Mouse (Mus musculus) kidney, postnatal 36 days (tissue): Measurements from ENCODE around the gene Rgmb.
A peak's percentile ranks its signal among the peaks of the same experiment; 100 is the strongest.

Experiments
- DNase-seq, 2 experiments: peaks; one replicate each; pipeline ENCODE4 v3.0.0; 2021 to 2022; ENCODE audit warnings: mixed read lengths in 2 of 2

Rgmb gene

DNA sequence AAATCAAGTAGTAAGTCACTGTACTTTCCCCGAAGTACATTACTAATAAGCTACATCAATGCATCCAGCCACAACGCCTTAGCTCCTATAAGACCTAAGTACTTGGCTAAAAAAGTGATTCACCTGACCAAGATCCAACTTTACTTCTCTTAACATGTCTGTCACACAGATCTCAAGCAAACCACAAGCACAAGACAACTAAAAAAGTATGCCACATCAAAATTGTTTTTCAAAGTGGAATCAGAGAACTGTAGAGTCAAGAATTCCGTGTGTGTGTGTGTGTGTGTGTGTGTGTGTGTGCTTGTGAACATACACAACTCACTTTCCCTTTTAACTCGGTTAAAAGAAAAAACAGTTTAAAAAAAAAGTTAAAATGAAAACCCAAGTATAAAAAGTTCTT is 9.1 kb downstream of the Rgmb start:
- DNase-seq, result no peak

DNA sequence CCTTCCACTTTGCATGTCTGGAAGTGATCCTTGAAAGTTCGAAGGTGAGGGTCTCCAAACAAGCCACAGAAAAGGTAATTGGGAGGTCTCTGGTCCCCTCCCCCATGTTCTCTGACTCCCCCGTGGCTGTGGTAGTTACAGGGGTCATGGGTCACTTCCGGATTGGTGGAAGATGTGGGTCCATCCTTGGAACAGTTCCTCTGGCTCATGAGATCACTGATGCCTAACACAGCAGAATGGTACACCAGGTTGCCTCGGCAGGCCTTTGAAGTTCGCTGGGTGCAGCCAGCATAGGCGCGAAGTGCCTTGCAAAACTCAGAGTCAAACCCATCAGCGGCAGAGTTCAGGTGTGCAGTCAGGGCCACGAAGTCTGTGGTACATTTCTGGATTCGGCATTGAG is 10.1 kb downstream of the Rgmb start:
- DNase-seq, result no peak

DNA sequence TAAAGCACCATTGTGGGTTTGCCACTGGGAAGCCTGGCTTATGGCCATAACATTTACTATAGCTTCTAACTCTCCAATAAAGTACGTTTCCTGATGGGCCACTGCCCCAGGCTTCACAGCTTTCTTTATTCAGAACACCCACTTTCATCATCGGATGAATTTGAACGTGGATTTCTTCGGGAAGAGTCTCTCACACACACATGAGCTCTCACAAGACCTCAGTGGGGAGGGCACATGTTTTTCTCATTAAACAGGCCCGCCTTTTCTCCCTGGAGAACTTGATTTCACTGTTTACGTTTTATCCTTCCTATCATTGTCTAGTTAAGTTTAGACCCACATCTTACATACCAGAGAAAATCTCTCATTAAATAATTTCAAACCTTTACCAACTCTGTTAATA is 10.7 kb downstream of the Rgmb start:
- DNase-seq, result no peak

DNA sequence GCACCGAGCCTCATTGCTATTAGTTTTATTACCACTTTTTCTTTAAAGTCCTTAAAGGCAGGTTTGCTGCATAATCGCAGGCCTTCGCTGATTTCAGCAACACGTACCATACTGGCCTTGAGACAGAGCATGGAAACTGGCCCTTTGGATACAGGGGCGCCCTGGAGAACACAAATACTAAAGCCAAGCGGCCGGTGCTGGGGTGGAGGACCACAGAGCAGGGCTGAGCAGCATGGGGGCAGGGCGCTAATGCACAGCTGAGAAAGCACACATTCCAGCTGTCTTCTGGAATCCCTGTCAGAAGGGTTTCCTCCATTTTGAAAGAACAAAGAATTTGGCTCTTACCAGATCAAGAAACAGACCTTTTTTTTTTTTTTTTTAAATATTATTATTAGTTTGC is 12.5 kb downstream of the Rgmb start:
- DNase-seq, result no peak

DNA sequence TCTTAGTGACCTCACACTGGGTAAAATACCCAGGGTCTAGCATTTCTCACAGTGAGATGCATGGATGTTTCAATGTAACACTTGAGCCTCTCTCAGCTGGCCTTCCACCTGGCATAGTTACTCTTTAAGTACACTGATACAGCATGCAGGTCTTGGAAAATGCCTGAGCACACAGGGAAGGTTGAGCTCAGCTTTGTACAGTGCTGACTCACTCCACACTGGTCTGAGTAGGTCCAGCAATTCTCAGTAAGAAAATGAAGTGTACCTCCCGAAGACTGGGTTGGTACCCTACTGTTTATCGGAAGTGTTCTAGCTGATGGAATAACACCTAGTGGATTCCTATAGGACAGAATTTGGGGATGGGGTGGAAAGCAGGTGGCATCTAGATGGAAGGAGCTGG is 13.2 kb downstream of the Rgmb start:
- DNase-seq, result no peak

DNA sequence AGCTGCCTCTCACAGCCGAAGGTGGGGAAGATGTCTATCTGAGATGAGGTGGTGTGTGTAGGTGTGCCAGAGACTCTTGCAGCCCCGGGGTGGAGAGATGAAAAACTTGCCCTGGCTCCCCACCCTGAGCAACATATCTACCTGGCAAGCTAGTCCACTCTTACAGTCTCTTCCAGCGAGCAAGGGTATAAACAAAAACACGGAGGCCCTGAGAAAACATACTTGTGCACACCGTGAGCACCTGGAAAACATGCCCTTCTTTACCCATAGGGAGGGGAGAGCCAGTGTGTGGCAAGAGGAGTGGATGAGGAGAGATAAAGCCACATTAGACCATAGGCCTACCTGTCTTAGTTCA is 13.8 kb downstream of the Rgmb start:
- no peak for DNase-seq

DNA sequence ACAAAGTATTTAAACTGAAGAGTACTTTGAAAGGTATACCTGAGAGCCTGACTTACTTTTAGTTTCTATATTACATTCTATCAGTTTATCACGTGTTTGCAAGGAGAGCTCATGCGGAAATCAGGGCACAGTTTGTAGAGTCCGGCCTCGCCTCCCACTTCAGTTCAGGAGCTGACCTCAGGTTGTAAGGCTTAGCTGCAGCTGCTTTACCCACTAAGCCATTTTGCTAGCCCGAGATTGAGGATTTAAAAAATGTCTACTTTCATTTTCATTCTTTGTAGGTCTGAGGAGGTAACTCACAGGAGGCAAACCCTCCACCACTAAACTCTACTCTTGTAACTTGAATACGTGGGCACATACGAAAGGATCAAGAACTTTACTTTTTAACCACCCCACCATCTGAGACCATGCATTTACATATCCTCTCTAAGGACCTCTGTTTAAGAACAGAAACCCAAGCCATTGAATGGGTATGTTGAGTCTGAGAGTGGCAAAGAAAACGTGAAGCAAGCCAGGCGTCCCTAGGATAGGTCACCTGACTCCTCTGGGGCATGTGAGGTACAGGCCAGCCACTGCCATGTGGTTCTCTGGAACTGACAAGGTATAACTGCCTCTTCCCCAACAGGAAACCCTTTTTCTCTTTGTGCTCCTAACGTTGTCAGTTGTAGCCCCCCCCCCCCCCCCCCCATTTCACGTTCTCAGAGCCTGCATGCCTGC is 14.3 kb downstream of the Rgmb start:
- DNase-seq, result no peak

DNA sequence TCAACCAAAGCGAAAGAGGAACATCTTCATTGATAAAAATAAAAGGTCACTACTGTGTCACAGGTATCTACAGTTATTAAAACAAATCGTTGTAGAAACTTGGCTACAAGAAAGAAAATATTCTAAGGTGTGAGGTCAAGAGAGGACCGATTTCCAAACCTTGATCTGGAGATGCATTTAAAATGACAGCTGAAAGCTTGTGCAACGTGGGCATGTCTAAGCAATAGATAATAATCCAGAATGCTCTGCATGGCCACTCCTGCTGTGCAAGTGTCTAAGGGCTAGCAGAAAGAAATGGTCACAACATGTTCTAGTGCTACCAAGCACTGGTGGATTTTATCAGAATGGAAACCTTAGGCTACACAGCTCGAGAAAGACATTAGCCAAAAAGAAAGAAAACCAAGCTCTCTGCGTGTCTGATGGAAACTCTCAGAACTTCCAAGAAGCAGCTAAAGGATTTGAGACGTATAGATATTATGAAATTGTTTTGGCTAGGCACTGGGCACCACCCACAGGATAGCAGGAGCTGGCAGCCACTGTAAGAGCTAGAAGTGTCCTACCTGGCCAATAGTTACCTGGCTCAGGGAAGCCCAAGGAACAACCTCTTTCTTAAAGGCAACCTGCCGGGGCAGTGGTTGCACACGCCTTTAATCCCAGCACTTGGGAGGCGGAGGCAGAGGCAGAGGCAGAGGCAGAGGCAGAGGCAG is 15.4 kb downstream of the Rgmb start:
- no peak for DNase-seq

DNA sequence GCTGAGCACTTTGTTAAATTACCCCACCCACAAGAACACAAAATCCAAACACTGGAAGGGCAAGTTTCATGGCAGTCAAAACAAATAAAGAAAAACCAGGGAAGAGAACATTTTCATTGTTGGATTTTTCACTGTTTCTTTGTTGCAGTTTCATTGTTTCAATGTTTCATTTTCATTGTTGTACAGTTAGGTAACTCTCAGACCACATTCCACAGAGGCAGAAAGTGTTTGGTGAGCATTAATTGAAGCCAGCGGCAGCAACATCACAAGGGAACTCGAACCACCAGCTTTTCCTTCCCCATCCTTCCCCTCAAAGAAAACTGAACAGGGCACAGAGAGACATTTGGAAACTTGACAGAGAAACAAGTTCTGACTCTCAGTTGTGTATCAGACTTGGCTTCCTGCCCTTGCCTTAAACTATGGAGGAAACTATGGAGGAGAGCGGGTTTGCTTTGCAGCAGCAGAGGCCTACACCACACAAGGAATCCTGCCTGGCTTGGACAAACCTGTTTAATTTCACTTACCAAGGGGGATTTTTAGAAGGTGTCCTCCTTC is 17.1 kb downstream of the Rgmb start:
- DNase-seq, result no peak

DNA sequence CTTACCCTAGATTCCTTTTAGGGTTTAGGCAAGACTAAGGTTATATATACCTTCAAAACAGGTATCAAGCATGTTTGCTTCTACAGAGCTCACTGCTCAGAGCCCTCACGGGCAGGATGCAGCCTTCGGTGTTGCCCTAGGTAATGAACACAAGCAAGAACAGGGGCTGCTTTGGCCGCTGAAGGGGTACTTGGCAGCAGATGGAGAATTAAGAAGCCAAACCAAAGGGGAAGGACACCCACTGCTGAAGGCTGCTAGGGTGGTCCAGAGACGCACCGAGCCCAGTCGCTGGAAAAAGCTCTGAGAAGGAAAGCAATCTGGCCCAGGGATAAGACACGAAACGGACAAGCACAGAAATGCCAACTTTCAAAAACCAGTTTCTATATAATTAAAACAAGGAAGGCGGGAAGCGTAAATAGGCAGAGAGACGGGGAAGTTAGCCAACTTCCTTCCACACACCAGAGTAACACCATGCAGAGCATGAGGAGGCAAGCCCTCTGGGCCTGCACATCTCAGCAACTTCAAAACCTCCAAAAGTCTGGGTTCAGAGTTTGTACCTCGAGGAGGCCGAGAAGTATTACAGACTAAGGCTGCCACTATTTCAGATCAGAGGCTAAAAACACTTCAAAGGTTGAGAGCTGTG is 18.6 kb downstream of the Rgmb start:
- DNase-seq, result no peak

DNA sequence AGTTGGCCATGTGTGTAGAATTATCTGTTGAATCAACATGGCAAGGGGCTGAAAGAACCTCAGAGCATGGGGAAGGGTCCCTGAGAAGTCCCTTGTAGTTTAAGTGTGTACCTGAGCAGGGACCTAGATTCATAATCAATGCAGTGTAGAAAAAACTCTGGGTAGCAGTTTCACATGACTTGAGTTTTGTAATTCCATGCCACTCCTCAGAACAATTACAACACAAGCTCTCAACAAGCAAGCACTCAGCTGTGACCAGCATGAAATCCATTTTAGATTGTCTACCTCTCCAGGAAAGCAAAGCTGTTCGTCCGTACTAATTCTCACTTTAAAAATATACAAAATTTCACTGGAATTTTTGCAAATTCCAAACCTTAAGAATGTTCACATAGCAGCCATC is 20.9 kb downstream of the Rgmb start:
- DNase-seq, result no peak

DNA sequence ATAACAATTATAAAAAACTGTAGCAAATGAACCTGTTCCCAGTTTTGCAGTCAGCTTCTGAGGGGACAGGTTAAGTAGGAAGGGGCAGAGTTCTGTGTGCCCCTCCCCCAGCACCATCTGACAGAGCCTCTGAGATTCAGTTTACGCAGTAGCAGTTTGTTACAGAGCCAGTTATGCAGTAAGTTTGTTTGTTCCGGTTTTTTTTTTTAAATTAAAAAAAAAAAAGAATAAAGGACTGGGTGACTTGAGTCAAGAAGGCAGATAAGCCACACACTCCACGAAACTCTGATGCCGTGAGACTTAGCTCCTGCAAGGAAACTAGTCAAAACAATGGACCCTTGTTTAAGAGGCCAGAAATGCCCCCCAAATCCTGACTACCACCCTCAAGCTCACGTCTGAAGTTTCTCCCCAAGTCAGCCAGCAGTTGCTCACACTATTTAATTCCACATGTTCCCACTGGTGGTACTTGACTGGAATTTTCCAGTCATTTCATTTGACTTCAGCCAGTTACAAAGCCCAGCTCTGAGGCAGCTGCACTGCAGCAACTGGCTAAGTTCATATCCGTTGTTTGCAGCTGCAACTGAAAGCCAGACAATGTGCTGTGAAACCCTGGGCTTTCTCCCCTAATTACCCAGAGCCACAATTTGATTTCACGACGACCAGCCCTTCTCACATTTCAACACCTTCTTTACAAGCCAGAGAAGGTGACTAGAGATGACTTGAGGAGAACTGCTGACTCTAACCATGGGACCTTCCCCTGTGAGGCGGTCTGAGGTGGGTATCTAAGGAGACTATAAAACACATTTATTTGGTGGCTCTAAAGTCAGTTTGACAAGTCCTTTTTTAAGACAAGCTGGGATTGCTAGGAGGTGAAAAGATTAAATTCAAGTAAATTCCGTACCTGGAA is 22.1 kb downstream of the Rgmb start:
- DNase-seq, result no peak

DNA sequence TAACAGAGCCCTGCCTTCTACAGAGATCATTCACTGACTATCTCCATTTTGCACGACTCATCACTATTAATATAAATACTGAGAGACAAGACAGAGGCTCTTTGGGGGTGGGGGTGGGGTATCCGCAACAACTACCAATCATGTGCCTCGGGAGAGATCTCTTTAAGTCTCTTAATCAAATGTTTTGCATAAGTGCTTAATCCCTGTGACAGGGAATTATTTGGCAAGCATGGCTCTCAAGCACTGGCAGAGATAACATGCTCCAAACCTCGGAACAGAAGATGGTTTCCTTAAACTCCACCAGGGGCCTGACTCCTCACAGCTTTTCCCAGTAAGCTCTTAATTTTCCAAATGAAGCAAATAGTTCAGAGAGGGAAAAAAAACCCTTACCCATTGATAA is 22.8 kb downstream of the Rgmb start:
- DNase-seq, result no peak

DNA sequence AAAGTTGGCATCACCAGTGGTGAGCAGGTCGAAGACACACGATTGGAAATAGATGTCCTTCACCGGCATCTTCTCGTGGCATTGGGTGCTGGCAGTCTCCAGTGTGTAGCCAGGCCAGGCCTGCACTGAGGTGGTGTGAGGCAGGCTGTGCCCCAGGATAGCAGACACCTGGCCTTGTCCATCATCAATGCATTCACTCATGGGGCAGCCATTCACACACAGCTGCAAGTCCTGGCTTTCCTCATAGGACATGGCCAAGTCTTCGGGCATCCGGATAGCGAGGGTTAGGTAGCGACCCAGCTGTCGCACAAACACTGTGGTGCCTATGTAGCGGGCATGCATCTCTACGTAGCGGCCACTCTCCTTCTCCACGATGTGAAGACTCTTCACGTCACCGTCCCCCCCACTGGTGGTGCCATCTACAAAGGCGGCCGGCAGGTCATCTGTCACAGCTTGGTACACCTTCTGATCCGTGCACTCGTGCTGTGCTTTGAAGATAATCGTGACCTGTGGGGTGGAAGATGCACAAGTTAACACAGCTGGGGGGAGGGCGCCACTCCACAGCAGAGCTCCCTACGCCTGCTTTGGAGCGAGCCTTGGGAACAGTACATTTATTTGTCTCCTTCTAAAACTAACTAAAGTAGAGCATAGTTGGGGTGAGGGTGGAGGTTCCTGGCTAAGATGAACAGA is 23.4 kb downstream of the Rgmb start:
- DNase-seq, result no peak

DNA sequence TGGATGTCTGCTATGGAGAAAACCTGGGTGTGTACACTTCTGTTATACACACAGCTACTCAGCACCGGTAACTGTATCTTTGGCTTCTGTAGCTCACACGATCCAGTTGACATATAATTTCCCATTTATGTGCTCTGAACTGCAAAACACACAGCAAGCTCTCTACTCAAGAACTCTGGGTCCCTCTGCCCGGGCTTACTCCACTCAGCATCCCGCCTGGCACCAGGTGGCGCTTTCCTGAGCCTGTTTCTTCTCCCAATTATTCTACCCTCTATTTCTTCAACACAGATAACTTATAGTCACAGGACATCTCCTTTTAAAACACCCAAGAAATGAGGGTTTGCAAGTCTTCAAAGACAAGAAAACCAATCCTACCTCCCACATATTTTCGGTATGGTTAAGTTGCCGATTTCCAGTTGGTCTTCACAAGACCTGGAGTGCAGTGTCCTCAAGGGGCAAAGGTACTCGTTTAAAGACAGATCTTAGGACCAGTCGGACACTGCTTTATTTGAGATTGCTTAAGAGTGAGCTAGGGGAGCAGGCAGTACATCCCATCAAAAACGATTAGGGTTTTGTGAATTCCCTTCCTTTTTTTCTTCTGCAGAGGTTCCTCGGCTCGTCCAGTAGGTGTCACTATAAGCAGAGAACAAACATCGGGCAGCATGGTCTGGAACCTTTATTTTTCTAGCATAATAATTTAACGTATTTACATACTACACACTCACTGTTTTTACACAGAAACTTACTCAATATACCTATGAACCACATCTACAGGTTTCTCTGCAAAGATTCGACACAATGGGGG is 26.6 kb downstream of the Rgmb start:
- DNase-seq, result peak; percentile 36 to 50

DNA sequence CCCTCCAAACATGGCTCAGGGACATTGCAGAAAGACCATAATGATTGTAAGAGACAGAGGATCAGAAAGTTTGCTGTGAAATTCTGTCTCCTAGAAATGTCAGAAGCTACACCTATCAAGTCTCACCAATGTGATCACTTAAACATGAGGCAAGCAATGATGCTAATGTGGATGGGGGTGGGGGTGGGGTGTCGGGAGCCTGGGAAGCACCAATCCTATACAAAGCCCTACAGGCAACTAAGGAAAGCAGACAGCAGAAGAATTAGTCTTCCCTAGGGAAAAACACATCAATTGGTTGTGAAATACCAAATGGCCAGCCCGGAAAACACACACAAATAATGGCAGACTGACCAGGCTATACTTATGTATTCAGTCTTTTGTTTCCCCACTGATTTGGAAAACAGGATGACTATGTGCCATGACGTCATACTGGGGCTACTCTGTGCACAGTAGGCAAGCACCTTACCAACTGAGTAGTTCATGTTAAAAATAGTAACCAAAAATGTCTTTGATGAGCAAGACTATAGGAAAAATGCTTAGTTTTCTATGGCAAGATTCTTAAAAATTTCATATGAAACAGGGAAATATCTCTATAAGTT is 31.5 kb downstream of the Rgmb start:
- no peak for DNase-seq

DNA sequence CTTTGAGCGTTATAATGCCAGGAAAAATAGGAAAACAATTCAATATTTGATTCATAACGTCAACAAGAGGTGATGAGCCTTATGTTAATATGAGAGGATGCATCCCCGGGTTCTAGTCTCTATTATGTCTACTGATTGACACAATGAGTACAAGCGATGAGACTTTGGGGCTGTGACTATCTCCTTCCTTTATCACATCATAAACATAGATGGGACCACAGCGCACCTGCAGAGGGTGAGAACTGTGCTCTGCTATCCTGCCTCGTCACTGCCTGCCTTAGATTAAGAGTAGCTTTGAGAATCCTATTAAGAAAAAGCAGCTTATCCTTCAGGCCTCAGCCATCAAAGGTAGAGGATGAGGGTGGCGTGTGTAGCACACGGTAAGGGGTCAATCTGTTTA is 40.1 kb downstream of the Rgmb start:
- DNase-seq, result no peak

DNA sequence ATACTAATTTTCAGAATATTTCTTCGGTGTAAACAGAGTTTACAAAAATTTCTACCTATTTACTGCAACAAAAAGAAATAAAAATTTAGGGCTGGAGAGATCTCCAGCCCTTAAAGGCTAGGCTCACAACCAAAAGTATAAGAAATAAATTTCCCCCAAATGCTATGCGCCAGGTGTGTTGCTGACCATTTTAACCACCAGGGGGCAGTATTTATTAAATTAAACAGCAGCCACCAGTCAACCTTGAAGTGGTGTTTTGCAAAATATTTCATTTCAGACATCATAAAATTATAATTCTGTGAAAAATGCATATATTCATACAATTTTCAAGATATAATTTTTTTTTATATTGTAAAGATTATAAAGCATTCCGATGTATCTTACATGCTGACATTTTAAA is 43.8 kb downstream of the Rgmb start:
- DNase-seq, result peak; percentile 17 to 52

DNA sequence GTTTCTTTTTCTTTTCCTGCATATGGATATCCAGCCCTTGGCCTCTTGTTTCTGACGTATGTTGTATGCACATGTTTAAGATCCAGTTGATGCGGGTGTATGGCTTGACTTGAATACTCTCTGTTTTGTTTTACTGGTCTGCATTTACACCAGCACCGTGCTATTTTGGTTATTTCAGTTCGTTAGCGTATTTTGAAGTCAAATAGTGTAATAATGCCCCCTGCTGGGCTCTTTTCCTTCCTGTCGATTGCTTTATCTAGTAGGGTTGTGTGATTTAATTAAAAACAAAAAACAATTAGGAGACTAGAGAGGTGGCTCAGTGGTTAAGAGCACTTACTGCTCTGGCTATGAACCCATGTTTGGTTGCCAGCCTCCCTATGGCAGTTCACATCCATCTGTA is 52.9 kb downstream of the Rgmb start:
- peak; percentile 2 to 36 for DNase-seq

DNA sequence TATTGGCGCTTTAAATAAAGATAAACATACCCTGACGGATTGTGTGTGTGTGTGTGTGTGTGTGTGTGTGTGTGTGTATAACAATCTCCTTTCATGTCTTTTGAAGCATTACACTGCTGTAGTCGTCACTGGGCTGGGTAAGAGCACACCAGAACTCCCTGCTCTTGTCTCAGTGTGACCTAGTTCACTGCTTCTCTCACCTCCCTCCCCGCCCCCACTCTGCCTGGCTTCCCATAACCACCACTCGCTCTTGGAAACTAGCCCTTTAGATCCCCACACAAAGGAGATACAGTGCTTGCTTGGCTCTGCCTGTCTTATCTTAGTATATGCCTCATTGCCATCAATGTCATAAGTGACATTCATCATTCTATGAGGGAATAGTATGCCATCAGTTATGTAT is 54.5 kb downstream of the Rgmb start:
- DNase-seq, result no peak
